Mouse (Mus musculus) heart, adult 2 months (tissue): Measurements from ENCODE around the gene Tmem269.
A peak's percentile ranks its signal among the peaks of the same experiment; 100 is the strongest.

Source experiments
- CTCF ChIP-seq: fragments of 200-600 bp; IDR thresholded peaks from 2 replicates; pipeline ENCODE4 v1.8.1; 2022; ENCODE audit warnings: antibody characterized with exemption, mild to moderate bottlenecking, moderate library complexity
- EP300 ChIP-seq: fragments of 200-500 bp; IDR thresholded peaks from 2 replicates; pipeline ENCODE4 v1.6.1; 2011; ENCODE audit warnings: low read depth, low read length, control low read depth; ENCODE audit not compliant: insufficient read depth

- TF ChIP-seq CTCF: peak; percentile 92
- 0 out of 2 replicates have a peak, but pooled peaks have one; percentile 62 for TF ChIP-seq EP300
Observed at GRCm38 (mm10) chr4:119204672-119205071, 13.3 kb downstream of the Tmem269 start.
